Mouse (Mus musculus) testis, adult 2 months (tissue): ENCODE results near the gene Slc15a3.

Experiments
- CTCF ChIP-seq: fragments of 200-500 bp; IDR thresholded peaks from 2 replicates; pipeline ENCODE4 v1.5.1; 2012; ENCODE audit warnings: low read depth, mild to moderate bottlenecking, inconsistent platforms, low read length, moderate library complexity; ENCODE audit not compliant: control insufficient read depth, insufficient read depth, insufficient replicate concordance
- POLR2A ChIP-seq: fragments of 200-500 bp; IDR thresholded peaks from 2 replicates; pipeline ENCODE4 v1.6.1; 2012; ENCODE audit warnings: low read depth, mild to moderate bottlenecking, inconsistent platforms, low read length, moderate library complexity; ENCODE audit not compliant: control insufficient read depth

DNA sequence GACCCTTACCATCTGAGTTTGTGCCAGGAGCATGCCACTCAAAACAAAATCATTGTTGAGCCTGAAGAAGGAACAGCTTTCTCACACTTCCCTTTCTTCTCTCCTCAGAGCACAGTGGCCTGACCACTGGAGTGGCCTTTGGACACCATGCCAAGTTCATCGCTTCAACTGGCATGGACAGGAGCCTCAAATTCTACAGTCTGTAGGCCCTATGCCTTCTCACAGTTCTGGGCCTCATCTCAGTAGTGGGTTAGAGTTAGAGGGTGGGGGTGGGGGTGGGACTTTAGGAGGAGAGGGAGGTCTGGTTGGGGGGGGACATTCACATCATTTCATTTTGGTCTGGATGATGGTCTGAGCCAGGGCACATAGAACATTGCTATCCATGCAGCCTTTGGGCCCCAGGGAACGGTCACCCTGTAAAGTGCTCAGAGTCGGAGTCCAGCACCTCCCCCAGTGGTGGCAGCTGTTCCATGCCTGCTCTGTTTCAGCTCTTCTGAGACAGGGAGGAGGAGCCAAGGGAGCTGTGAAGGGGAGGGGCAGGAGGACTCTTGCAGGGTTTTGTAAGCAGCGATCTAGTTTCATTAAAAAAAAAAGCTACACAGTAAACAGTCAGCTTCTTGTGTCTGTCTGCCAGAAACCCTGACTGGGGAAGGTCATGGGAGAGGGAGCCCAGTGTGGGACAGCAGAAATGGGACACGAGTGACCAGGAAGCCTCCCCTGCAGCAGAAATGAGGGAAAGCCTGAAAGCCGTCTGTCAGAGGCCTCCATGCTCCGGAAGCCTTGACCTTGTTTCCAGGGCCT, 65.6 kb downstream of the Slc15a3 start:
- TF ChIP-seq CTCF (no peak), POLR2A (no peak)
